Mouse (Mus musculus) lung, embryonic 14.5 days (tissue): ENCODE measurements at regions not wholly inside any gene's neighbourhood (a gene's known extent, or its start where the extent isn't known, plus 50 kb on each side); places are given as distances from the start of the nearest gene placed in this dataset.

Experiments
- ATAC-seq: fragments of 200-750 bp; cut with Nextera tagmentation; 2 replicates; pipeline ENCODE4 v1.8.0; 2017; ENCODE audit warnings: mild to moderate bottlenecking, moderate TSS enrichment, moderate library complexity; ENCODE audit not compliant: insufficient read depth
- DNase-seq: peaks from one replicate; pipeline ENCODE4 v3.0.0-alpha.2; 2015
- H3K27ac ChIP-seq: fragments of 300-500 bp; sonication (generic); 2 replicates; pipeline ENCODE4 v1.5.1; 2014; ENCODE audit warnings: low read depth, mild to moderate bottlenecking, moderate library complexity
- H3K27me3 ChIP-seq: fragments of 300-500 bp; sonication (generic); 2 replicates; pipeline ENCODE4 v1.6.1; 2014; ENCODE audit warnings: low read length, control low read depth; ENCODE audit not compliant: insufficient read depth
- H3K36me3 ChIP-seq: fragments of 300-500 bp; sonication (generic); 2 replicates; pipeline ENCODE4 v1.6.1; 2014; ENCODE audit warnings: control low read depth; ENCODE audit not compliant: insufficient read depth
- H3K4me1 ChIP-seq: fragments of 300-500 bp; sonication (generic); 2 replicates; pipeline ENCODE4 v1.6.1; 2014; ENCODE audit warnings: antibody characterized with exemption, control low read depth; ENCODE audit not compliant: insufficient read depth
- H3K4me2 ChIP-seq: fragments of 300-500 bp; sonication (generic); 2 replicates; pipeline ENCODE4 v1.6.1; 2014; ENCODE audit warnings: mild to moderate bottlenecking
- H3K4me3 ChIP-seq: fragments of 300-500 bp; sonication (generic); 2 replicates; pipeline ENCODE4 v1.5.1; 2014; ENCODE audit warnings: low read depth, low read length
- H3K9ac ChIP-seq: fragments of 300-500 bp; sonication (generic); 2 replicates; pipeline ENCODE4 v1.6.1; 2014
- H3K9me3 ChIP-seq: fragments of 300-500 bp; sonication (generic); 2 replicates; pipeline ENCODE4 v1.6.1; 2016; ENCODE audit warnings: low read depth, low read length, control low read depth
- CTCF ChIP-seq: IDR thresholded peaks from 2 replicates; pipeline ENCODE4 v1.5.1; 2016; ENCODE audit warnings: antibody characterized with exemption, low read depth
- WGBS: fragments of 180-500 bp; shearing (Covaris S2); extraction: QIAGEN DNeasy Blood & Tissue Kit; methylation state at CpG from one replicate; pipeline ENCODE4 v1.1.7; 2014; 5-methylcytosine and 5-hydroxymethylcytosine counted together

- Histone ChIP-seq H3K36me3 (no peaks in the 10 kb centered on the region), H3K9me3 (no peaks in the 10 kb centered on the region), H3K4me2 (no peak overlapping the region), H3K27me3 (no peaks in the 10 kb centered on the region), H3K9ac (no peak overlapping the region), H3K4me1 (no peaks in the 10 kb centered on the region), H3K4me3 (no peak overlapping the region), H3K27ac (no peak overlapping the region)
- ATAC-seq (no peak), DNase-seq (peak; percentile 39)
- WGBS: 58% methylated on average over 7 of the region's 7 CpGs
- no peak for TF ChIP-seq CTCF
Observed at GRCm38 (mm10) chr8:87311282-87311681, 161.1 kb downstream of the Cbln1 start.

- DNase-seq (no peak), ATAC-seq (no peak)
- Histone ChIP-seq H3K9me3 (no peaks in the 10 kb centered on the region), H3K9ac (no peak overlapping the region), H3K4me2 (no peak overlapping the region), H3K4me3 (no peak overlapping the region), H3K27ac (no peak overlapping the region), H3K27me3 (no peaks in the 10 kb centered on the region), H3K4me1 (no peaks in the 10 kb centered on the region), H3K36me3 (no peaks in the 10 kb centered on the region)
- 68% methylated on average over 3 of the region's 3 CpGs for WGBS
- no peak for TF ChIP-seq CTCF
Observed at GRCm38 (mm10) chr8:87308311-87308710, 164.1 kb downstream of the Cbln1 start.

GRCm38 (mm10) chr8:87305001-87305400 is 167.4 kb downstream of the Cbln1 start:
- TF ChIP-seq CTCF: no peak
- Histone ChIP-seq H3K4me3 (no peak overlapping the region), H3K9me3 (no peaks in the 10 kb centered on the region), H3K36me3 (no peaks in the 10 kb centered on the region), H3K9ac (no peak overlapping the region), H3K4me1 (no peaks in the 10 kb centered on the region), H3K27me3 (no peaks in the 10 kb centered on the region), H3K4me2 (no peak overlapping the region), H3K27ac (no peak overlapping the region)
- ATAC-seq: no peak
- 67% methylated on average over 6 of the region's 6 CpGs for WGBS
- no peak for DNase-seq

GRCm38 (mm10) chr8:87303522-87303921 is 168.9 kb downstream of the Cbln1 start:
- H3K9ac ChIP-seq: no peak overlapping the region
- H3K4me3 ChIP-seq: no peak overlapping the region
- no peaks in the 10 kb centered on the region for H3K27me3 ChIP-seq
- no peak overlapping the region for H3K27ac ChIP-seq
- no peak overlapping the region for H3K4me2 ChIP-seq
- no peak for DNase-seq
- no peaks in the 10 kb centered on the region for H3K9me3 ChIP-seq
- WGBS: 84% methylated on average over 5 of the region's 5 CpGs
- TF ChIP-seq CTCF: no peak
- no peak for ATAC-seq
- H3K36me3 ChIP-seq: no peaks in the 10 kb centered on the region
- no peaks in the 10 kb centered on the region for H3K4me1 ChIP-seq

GRCm38 (mm10) chr8:87297761-87298160 is 174.6 kb downstream of the Cbln1 start:
- no peak overlapping the region for H3K4me2 ChIP-seq
- 86% methylated on average over 6 of the region's 6 CpGs for WGBS
- ATAC-seq (no peak), DNase-seq (no peak)
- H3K9me3 ChIP-seq: no peaks in the 10 kb centered on the region
- no peaks in the 10 kb centered on the region for H3K36me3 ChIP-seq
- H3K4me3 ChIP-seq: no peak overlapping the region
- H3K9ac ChIP-seq: no peak overlapping the region
- no peaks in the 10 kb centered on the region for H3K4me1 ChIP-seq
- no peak for TF ChIP-seq CTCF
- no peak overlapping the region for H3K27ac ChIP-seq
- H3K27me3 ChIP-seq: no peaks in the 10 kb centered on the region

- WGBS: 82% methylated on average over 3 of the region's 3 CpGs
- no peak for ATAC-seq
- H3K4me1 ChIP-seq: no peaks in the 10 kb centered on the region
Observed at GRCm38 (mm10) chr8:87297331-87297730, 175.1 kb downstream of the Cbln1 start.

GRCm38 (mm10) chr8:87286059-87286458 is 186.3 kb downstream of the Cbln1 start:
- no peak overlapping the region for H3K4me3 ChIP-seq

More at GRCm38 (mm10) chr8:87297331-87297730, 175.1 kb downstream of the Cbln1 start:
- H3K27ac ChIP-seq: no peak overlapping the region
- no peaks in the 10 kb centered on the region for H3K27me3 ChIP-seq
- DNase-seq: no peak
- no peak overlapping the region for H3K4me3 ChIP-seq
- no peak overlapping the region for H3K4me2 ChIP-seq
- no peak for TF ChIP-seq CTCF
- H3K36me3 ChIP-seq: no peaks in the 10 kb centered on the region
- H3K9ac ChIP-seq: no peak overlapping the region
- H3K9me3 ChIP-seq: no peaks in the 10 kb centered on the region

GRCm38 (mm10) chr8:87284356-87284755 is 188.1 kb downstream of the Cbln1 start:
- no peaks in the 10 kb centered on the region for H3K36me3 ChIP-seq
- ATAC-seq (no peak), DNase-seq (peak; percentile 34)
- 62% methylated on average over 4 of the region's 4 CpGs for WGBS
- no peak for TF ChIP-seq CTCF
- no peak overlapping the region for H3K4me2 ChIP-seq
- H3K4me3 ChIP-seq: no peak overlapping the region
- no peaks in the 10 kb centered on the region for H3K27me3 ChIP-seq
- H3K4me1 ChIP-seq: no peaks in the 10 kb centered on the region
- no peak overlapping the region for H3K9ac ChIP-seq
- H3K27ac ChIP-seq: no peak overlapping the region
- H3K9me3 ChIP-seq: no peaks in the 10 kb centered on the region

More at GRCm38 (mm10) chr8:87286059-87286458, 186.3 kb downstream of the Cbln1 start:
- H3K27ac ChIP-seq: no peak overlapping the region
- DNase-seq: no peak
- no peaks in the 10 kb centered on the region for H3K9me3 ChIP-seq
- H3K9ac ChIP-seq: no peak overlapping the region
- ATAC-seq: no peak
- H3K27me3 ChIP-seq: no peaks in the 10 kb centered on the region
- H3K36me3 ChIP-seq: no peaks in the 10 kb centered on the region
- TF ChIP-seq CTCF: no peak
- WGBS: 75% methylated on average over 8 of the region's 8 CpGs
- no peak overlapping the region for H3K4me2 ChIP-seq
- H3K4me1 ChIP-seq: no peaks in the 10 kb centered on the region
